Mouse (Mus musculus) intestine, embryonic 16.5 days (tissue): ENCODE results near the gene Sipa1l3. TPM values are rescaled to one million over a fixed set of nuclear protein-coding genes. Genes with fewer than 3 reads are reported as not detected.
A peak's percentile ranks its signal among the peaks of the same experiment; 100 is the strongest.

Experiments used
- ATAC-seq: fragments of 200-750 bp; cut with Nextera tagmentation; 2 replicates; pipeline ENCODE4 v1.8.0; 2017; ENCODE audit warnings: moderate TSS enrichment, moderate library complexity
- H3K27ac ChIP-seq: fragments of 300-500 bp; sonication (generic); 2 replicates; pipeline ENCODE4 v1.5.1; 2014; ENCODE audit warnings: mild to moderate bottlenecking, low read length
- H3K27me3 ChIP-seq: fragments of 300-500 bp; sonication (generic); replicated peaks from 2 replicates; pipeline ENCODE4 v1.6.1; 2014; ENCODE audit warnings: low read length, control low read depth, mixed read lengths; ENCODE audit not compliant: control insufficient read depth, insufficient read depth
- H3K36me3 ChIP-seq: fragments of 300-500 bp; sonication (generic); 2 replicates; pipeline ENCODE4 v1.6.1; 2014; ENCODE audit warnings: low read length, control low read depth; ENCODE audit not compliant: control insufficient read depth, insufficient read depth
- H3K4me1 ChIP-seq: fragments of 300-500 bp; sonication (generic); 2 replicates; pipeline ENCODE4 v1.6.1; 2014; ENCODE audit warnings: low read length, control low read depth, mixed read lengths; ENCODE audit not compliant: control insufficient read depth, insufficient read depth
- H3K4me2 ChIP-seq: fragments of 300-500 bp; sonication (generic); 2 replicates; pipeline ENCODE4 v1.6.1; 2014; ENCODE audit warnings: low read depth, low read length, control low read depth
- H3K4me3 ChIP-seq: fragments of 300-500 bp; sonication (generic); 2 replicates; pipeline ENCODE4 v1.5.1; 2014; ENCODE audit warnings: mild to moderate bottlenecking, low read length
- H3K9ac ChIP-seq: fragments of 300-500 bp; sonication (generic); 2 replicates; pipeline ENCODE4 v1.6.1; 2014; ENCODE audit warnings: low read depth, low read length
- H3K9me3 ChIP-seq: fragments of 300-500 bp; sonication (generic); 2 replicates; pipeline ENCODE4 v1.6.1; 2016; ENCODE audit warnings: low read length, control low read depth; ENCODE audit not compliant: control insufficient read depth
- WGBS: fragments of 180-500 bp; shearing (Covaris S2); extraction: QIAGEN DNeasy Blood & Tissue Kit; methylation state at CpG from one replicate; pipeline ENCODE4 v1.1.7; 2014; 5-methylcytosine and 5-hydroxymethylcytosine counted together
- polyA plus RNA-seq: library from polyadenylated mRNA; unstranded; fragments of >200 nt; fragmentation: Nextera tagmentation; extraction: Ambion mirVana; gene quantifications from 2 replicates; pipeline ENCODE4 v1.2.1, GENCODE M21; 2015

The Sipa1l3 gene
- polyA plus RNA-seq, 1 experiment from 2014 or later, result 24.1 TPM

- 63% methylated on average over 10 of the region's 10 CpGs for WGBS
- Histone ChIP-seq H3K4me3 (no peak overlapping the region), H3K9me3 (no peaks in the 10 kb centered on the region), H3K36me3 (no peaks in the 10 kb centered on the region), H3K4me1 (peaks cover 51% of the 10 kb centered on the region), H3K27ac (peak overlapping the region; percentile 58), H3K9ac (no peak overlapping the region), H3K4me2 (no peak overlapping the region), H3K27me3 (no peaks in the 10 kb centered on the region)
- no peak for ATAC-seq
Measured at GRCm38 (mm10) chr7:29496953-29497590, 21.4 kb downstream of the Sipa1l3 start.

- H3K36me3 ChIP-seq, result no peaks in the 10 kb centered on the region
- peaks cover 52% of the 10 kb centered on the region for H3K4me1 ChIP-seq
- H3K4me2 ChIP-seq, result no peak overlapping the region
- no peak overlapping the region for H3K4me3 ChIP-seq
- H3K27ac ChIP-seq, result peak overlapping the region; percentile 58; the same call in 1 of the 2 replicates
- 54% methylated on average over 4 of the region's 4 CpGs for WGBS
- H3K9me3 ChIP-seq, result no peaks in the 10 kb centered on the region
- no peak overlapping the region for H3K9ac ChIP-seq
- no peaks in the 10 kb centered on the region for H3K27me3 ChIP-seq
- 0 out of 2 replicates have a peak, but pooled peaks have one; percentile 0 for ATAC-seq
Measured at GRCm38 (mm10) chr7:29496332-29496731, 22.1 kb downstream of the Sipa1l3 start.

- 60% methylated on average over 4 of the region's 4 CpGs for WGBS
- H3K27me3 ChIP-seq, result no peaks in the 10 kb centered on the region
- H3K27ac ChIP-seq, result peak overlapping the region; percentile 58
- H3K4me1 ChIP-seq, result peaks cover 56% of the 10 kb centered on the region
- H3K36me3 ChIP-seq, result no peaks in the 10 kb centered on the region
- no peak overlapping the region for H3K4me3 ChIP-seq
- peak overlapping the region; percentile 45; the same call in 1 of the 2 replicates for H3K9ac ChIP-seq
- peak; percentile 25 for ATAC-seq
- no peak overlapping the region; the same call in 1 of the 2 replicates for H3K4me2 ChIP-seq
- no peaks in the 10 kb centered on the region for H3K9me3 ChIP-seq
Measured at GRCm38 (mm10) chr7:29495880-29496279, 22.6 kb downstream of the Sipa1l3 start.

- H3K36me3 ChIP-seq, result no peaks in the 10 kb centered on the region
- H3K9me3 ChIP-seq, result no peaks in the 10 kb centered on the region
- peak; percentile 79 for ATAC-seq
- WGBS, result 63% methylated on average over 11 of the region's 11 CpGs
- peaks cover 61% of the 10 kb centered on the region for H3K4me1 ChIP-seq
- no peak overlapping the region for H3K4me3 ChIP-seq
- no peak overlapping the region for H3K9ac ChIP-seq
- H3K27ac ChIP-seq, result peak overlapping the region; percentile 58
- H3K27me3 ChIP-seq, result no peaks in the 10 kb centered on the region
- H3K4me2 ChIP-seq, result no peak overlapping the region
Measured at GRCm38 (mm10) chr7:29494854-29495253, 23.6 kb downstream of the Sipa1l3 start.

GRCm38 (mm10) chr7:29494015-29494414, 24.4 kb downstream of the Sipa1l3 start:
- H3K9me3 ChIP-seq, result no peaks in the 10 kb centered on the region
- no peak overlapping the region for H3K4me2 ChIP-seq
- H3K4me1 ChIP-seq, result peaks cover 62% of the 10 kb centered on the region
- no peak overlapping the region for H3K9ac ChIP-seq
- WGBS, result 76% methylated on average over 5 of the region's 5 CpGs
- H3K4me3 ChIP-seq, result no peak overlapping the region
- H3K27me3 ChIP-seq, result no peaks in the 10 kb centered on the region
- H3K36me3 ChIP-seq, result no peaks in the 10 kb centered on the region
- ATAC-seq, result no peak
- H3K27ac ChIP-seq, result 0 out of 2 replicates have a peak overlapping the region, but pooled peaks have one; percentile 29

GRCm38 (mm10) chr7:29492992-29493391, 25.4 kb downstream of the Sipa1l3 start:
- no peak overlapping the region for H3K4me3 ChIP-seq
- H3K36me3 ChIP-seq, result no peaks in the 10 kb centered on the region
- no peaks in the 10 kb centered on the region for H3K27me3 ChIP-seq
- no peak overlapping the region for H3K9ac ChIP-seq
- H3K9me3 ChIP-seq, result no peaks in the 10 kb centered on the region
- H3K27ac ChIP-seq, result peak overlapping the region; percentile 33; the same call in 1 of the 2 replicates
- H3K4me2 ChIP-seq, result no peak overlapping the region
- ATAC-seq, result no peak
- peaks cover 53% of the 10 kb centered on the region for H3K4me1 ChIP-seq
- 67% methylated on average over 1 of the region's 1 CpGs for WGBS

- 43% methylated on average over 3 of the region's 3 CpGs for WGBS
- no peak overlapping the region for H3K9ac ChIP-seq
- ATAC-seq, result no peak
- H3K4me3 ChIP-seq, result no peak overlapping the region
- no peak overlapping the region for H3K4me2 ChIP-seq
- H3K9me3 ChIP-seq, result no peaks in the 10 kb centered on the region
- H3K27me3 ChIP-seq, result no peaks in the 10 kb centered on the region
- peak overlapping the region; percentile 33 for H3K27ac ChIP-seq
- no peaks in the 10 kb centered on the region for H3K36me3 ChIP-seq
- H3K4me1 ChIP-seq, result peaks cover 44% of the 10 kb centered on the region
Measured at GRCm38 (mm10) chr7:29491861-29492260, 26.6 kb downstream of the Sipa1l3 start.

- Histone ChIP-seq H3K27me3 (no peaks in the 10 kb centered on the region), H3K4me2 (no peak overlapping the region), H3K4me1 (peaks cover 39% of the 10 kb centered on the region), H3K36me3 (no peaks in the 10 kb centered on the region), H3K9me3 (no peaks in the 10 kb centered on the region), H3K4me3 (no peak overlapping the region), H3K9ac (no peak overlapping the region), H3K27ac (peak overlapping the region; percentile 33)
- peak; percentile 15; the same call in 1 of the 2 replicates for ATAC-seq
- WGBS, result 51% methylated on average over 3 of the region's 3 CpGs
Measured at GRCm38 (mm10) chr7:29491471-29491755, 27.0 kb downstream of the Sipa1l3 start.

GRCm38 (mm10) chr7:29490704-29491470, 27.6 kb downstream of the Sipa1l3 start:
- ATAC-seq, result no peak
- WGBS, result 80% methylated on average over 8 of the region's 8 CpGs
- H3K4me1 ChIP-seq, result peaks cover 34% of the 10 kb centered on the region
- H3K9me3 ChIP-seq, result no peaks in the 10 kb centered on the region
- no peaks in the 10 kb centered on the region for H3K36me3 ChIP-seq
- H3K27me3 ChIP-seq, result no peaks in the 10 kb centered on the region
- peak overlapping the region; percentile 33 for H3K27ac ChIP-seq
- no peak overlapping the region for H3K9ac ChIP-seq
- H3K4me3 ChIP-seq, result no peak overlapping the region
- peak overlapping the region; percentile 7; the same call in 1 of the 2 replicates for H3K4me2 ChIP-seq
